Mouse (Mus musculus) brain, adult 2 months (tissue): Measurements from ENCODE around the gene Reg3b.
A peak's percentile ranks its signal among the peaks of the same experiment; 100 is the strongest.
"Not testable (repeated sequence)": the region's sequence is repeated elsewhere in the genome, so short reads cannot be mapped to it uniquely, and the experiment has no call there.

Experiments used
- DNase-seq: peaks from one replicate; pipeline ENCODE4 v3.0.0; 2011; ENCODE audit warnings: low read depth, low spot score

Gene Reg3b

DNA sequence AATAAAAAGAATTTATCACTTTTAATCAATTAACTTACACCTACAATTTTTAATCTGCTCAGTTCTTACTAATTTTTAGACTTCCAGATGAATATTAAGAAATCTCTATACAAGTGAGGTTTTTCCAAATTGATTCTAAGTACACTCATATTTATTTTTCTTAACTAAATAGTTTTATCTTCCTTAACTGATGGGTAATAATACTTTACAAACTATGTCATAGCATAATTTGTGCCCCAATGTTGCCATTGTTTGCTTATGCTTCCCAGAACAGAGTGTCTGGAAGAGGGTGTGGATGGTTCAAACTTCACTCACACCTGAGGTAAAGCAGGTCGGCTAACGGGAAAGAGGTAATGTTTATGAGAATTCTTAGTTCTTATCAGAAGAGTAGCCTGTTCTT, at the start of gene Reg3b:
Gene Reg3b, plus strand, starts transcription at position 301 of the 400 bp plus-strand sequence.
- DNase-seq = no peak

DNA sequence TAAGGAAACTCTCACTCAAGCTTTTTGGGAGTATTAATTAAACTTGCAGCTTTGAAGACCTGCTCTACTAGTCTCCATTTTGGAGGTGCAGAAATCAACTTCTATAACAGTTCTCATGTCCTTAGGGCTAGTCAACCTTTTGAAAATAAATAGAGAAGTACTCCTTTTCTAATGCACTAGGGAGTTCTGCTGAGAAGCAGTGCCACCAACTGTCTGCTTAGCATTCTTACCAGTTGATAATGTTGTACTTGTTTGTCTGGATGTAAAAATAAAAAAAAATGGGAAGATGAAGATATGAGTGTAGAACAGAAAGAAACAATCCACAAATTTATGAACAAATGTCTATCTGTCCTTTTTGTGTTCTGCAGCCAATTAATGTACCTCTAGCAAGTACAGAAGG, 42.7 kb upstream of the Reg3b start:
- peak; percentile 59 for DNase-seq

DNA sequence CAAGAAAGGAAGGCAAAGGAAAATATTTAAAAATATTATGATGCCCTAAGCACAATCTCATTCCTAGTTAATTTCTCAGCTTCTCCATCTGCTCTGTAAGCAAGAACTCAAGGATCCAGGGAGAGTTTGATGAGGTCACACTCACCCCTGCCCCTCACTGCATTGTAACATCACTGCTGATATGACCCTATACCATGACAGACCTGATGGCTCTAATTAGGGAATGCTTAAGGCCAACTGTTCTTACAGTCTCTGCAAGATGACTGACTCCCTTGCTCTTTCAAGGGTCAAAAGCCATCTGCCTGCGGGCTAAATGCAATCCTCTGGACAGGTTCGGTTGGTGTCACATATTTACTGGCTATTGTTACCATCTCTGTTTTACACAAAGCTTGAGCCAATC, 41.3 kb upstream of the Reg3b start:
- no peak for DNase-seq

DNA sequence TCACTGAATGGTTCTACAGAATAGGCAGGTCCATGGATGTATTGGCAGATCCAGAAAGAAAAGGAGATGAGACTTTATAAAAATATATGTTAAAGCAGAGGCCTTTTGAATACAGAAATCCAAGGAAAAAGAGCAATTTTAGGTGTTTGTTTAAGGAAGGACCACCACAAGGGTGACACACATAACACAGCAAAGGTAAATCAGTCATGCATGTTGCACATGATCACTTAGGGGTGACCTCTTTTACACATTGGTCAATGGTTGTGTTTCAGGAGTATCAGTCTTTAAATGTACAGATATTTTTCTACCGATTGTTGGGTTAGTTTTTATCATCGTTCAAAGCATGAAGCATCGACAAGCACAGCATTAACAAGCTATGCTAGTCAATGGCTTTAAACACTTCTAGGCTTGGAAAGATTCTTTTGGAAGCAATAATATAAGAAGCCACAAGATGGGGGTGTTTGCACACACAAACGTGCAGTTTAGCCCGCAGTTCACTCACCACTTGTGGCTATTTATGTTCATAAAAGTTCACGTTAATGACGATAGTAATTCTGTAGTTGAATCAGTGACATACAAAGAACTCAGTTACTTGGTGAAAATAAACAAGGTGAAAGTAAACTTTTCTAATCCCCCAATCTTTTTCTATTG, 38.4 kb upstream of the Reg3b start:
- peak; percentile 68 for DNase-seq

DNA sequence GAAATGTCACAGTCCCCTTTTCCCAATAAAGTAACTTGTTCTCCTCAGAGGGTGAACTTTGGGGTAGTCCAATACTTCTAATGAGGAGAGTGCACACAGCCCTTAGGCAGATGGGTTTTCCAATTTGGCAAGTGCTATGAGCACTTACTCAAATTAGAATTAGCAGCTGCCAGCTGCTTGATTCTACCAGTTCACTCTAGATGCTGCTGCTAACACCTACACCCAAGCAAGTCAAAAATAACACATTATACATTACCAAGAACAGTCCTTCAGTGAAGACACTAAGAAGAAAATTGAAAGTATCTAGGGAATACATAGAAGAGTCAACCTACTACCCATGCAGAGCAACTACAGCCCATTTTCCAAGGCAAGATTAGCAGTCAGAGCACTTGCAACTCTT, 30.2 kb upstream of the Reg3b start:
- peak; percentile 79 for DNase-seq

DNA sequence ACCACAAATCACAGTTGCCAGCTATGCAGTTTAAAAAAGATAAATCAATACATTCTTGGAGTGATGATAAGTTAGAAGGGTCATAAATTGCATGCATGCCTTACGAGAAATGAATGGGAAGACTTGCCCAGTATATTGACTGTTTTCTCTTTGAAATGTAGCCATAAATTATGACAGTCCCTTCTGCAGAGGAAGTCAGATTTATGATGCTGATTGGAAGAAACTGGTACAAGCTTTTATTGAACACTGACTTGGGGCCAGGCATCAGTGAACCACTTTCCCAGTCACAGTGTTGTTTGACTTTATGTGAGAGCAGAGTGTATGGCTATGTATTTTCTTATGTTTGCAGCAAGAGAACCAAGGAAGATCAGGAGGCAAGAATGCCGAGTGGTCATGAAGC, 28.8 kb upstream of the Reg3b start:
- no peak for DNase-seq

DNA sequence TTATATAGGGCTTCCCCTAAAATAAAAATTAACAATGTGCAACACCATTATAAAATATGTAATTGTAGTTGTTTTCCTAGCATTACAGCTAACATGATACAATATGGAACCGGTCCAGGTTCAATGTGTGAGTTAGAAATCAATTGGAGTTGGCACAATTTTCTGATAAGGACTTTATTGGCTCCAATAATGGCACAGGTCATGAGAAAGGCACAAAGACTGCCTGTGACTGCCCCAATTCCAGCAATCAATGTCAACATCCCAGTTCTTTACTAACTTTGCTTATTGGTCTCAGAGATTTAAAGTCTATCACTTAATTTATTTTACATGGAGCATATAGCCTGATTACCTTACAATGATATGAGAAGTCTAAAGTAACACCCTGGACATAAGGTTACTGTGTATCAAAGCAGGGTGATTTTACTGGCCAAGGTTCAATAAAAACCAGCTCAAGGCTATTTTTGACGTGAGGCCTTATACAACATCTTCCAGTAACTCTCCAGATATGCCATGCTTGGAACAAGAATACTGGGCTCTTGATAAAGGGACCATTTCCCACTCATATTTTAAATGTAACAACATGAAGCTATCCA, 8.4 kb upstream of the Reg3b start:
- DNase-seq = no peak

DNA sequence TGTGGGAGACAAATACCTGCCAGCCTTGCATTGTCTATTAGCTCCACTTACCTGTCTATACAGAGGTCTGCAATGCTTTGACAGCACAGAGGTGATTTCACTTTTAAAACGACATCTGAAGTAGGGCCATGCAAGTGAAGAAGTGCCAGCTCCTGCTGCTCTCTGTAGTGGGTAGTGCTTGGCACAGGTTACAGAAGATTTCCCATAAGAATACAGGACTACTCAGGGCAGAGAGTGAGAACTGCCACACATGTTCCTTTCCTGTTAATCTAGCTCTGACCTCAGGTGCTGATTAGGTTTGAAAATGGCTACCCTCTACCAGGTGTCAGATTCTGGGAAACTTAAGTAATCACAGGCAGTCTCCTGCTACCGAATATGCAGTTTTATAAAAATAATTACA, 8.3 kb downstream of the Reg3b start, which contains the start of gene Reg3d:
Gene Reg3d, minus strand, starts transcription at position 101 of the 400 bp plus-strand sequence.
- DNase-seq = no peak

DNA sequence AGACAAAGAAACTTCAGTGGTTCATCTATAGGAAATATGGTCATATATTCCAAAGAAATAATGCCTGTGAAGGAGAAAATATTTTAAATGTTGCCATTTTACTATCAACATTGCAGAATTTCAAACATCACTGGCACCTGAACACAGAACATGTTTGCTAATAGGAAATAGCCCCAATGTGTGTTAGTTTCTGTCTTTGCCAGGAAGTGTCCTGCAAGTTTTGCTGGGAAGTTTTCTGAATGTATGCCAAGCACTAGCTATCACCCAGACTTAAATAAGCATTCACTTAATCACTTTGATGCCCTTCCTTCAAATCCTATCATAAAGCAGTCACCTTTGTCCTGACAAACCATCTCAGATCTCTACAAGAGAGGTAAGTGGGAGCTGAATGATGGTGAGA, 10.0 kb downstream of the Reg3b start, which contains the start of gene Reg3a:
Gene Reg3a, plus strand, starts transcription at position 301 of the 400 bp plus-strand sequence.
- DNase-seq = no peak

DNA sequence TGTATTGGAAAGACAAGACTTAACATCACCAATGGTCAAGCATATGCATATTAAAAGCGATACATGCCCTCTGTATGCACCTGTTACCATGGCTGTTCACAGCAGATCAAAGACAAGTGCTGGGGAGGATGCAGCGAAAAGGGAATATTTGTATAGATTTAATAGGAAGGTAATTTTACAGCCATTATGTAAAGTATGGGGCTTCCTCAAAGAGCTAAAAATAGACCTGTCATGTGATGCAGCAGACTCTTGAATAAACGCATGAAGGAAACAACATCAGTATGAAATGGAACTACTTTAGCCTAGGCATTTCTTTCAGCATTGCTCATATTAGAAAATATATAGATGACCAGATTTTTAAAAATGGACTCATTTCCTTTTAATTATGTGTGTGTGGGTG, 15.2 kb downstream of the Reg3b start:
- DNase-seq = no peak

DNA sequence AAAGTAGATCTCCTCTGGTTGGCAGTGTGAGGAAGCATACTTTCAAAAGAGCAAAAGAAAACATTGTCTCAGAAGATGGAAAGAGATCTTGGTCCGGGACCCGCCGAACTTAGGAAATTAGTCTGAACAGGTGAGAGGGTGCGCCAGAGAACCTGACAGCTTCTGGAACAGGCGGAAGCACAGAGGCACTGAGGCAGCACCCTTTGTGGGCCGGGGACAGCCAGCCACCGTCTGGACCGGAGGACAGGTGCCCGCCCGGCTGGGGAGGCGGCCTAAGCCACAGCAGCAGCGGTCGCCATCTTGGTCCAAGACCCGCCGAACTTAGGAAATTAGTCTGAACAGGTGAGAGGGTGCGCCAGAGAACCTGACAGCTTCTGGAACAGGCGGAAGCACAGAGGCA, 24.9 kb downstream of the Reg3b start, which contains the start of gene Reg2:
Gene Reg2, plus strand, starts transcription at position 301 of the 400 bp plus-strand sequence.
- DNase-seq = not testable (repeated sequence)

DNA sequence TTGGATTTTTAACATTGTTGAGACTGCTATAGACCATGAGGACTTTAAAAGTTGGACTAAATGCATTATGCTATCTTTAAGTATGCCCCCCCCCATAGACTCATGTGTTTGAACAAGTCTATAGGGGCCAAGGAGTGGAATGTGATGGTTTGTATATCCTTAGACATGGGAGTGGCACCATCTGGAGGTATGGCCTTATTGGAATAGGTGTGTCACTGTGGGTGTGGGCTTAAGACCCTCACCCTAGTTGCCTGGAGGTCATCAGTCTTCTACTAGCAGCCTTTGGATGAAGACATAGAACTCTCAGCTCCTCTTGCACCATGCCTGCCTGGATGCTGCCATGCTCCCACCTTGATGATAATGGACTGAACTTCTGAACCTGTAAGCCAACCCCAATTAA, 52.0 kb downstream of the Reg3b start, which contains the start of gene Reg1:
Gene Reg1, plus strand, starts transcription at position 301 of the 400 bp plus-strand sequence.
- DNase-seq = not testable (repeated sequence)
